Mouse (Mus musculus) gastrocnemius, adult 18-20 months (tissue): Measurements from ENCODE around the gene Strn3. TPM values are rescaled to one million over a fixed set of nuclear protein-coding genes. Genes with fewer than 3 reads are reported as not detected.

Experiments used
- DNase-seq: peaks from one replicate; pipeline ENCODE4 v3.0.0; 2021; ENCODE audit warnings: low spot score
- long read RNA-seq, 2 experiments: library from polyadenylated mRNA; stranded (forward); transcript quantifications; one replicate each; pipeline ENCODE4 v2.0.0; 2021
- total RNA-seq, 2 experiments: library from RNA; stranded (reverse); gene quantifications; 2 replicates each; pipeline ENCODE4 v1.2.3; 2021

Strn3 gene
- 100 to 1,000 TPM; 148 to 171 TPM for total RNA-seq
- long read RNA-seq, experiment 1, transcript Strn3-202 (16 exons, 2,791 nt): major isoform, 357 of 438 reads
- long read RNA-seq, experiment 1, partial matches to known transcripts: 12 of 438 reads
- long read RNA-seq, experiment 1, other reads (novel, unspliced or antisense): 69 of 438 reads
- long read RNA-seq, experiment 2, transcript Strn3-202 (16 exons, 2,791 nt): major isoform, 222 of 280 reads
- long read RNA-seq, experiment 2, partial matches to known transcripts: 14 of 280 reads
- long read RNA-seq, experiment 2, other reads (novel, unspliced or antisense): 44 of 280 reads

GRCm38 (mm10) chr12:51691845-51692632, at the start of gene Strn3:
TSS of gene Strn3 (minus strand) at chr12:51691897.
- DNase-seq: peak; percentile 96

- DNase-seq: no peak
These were observed 45.1 kb upstream of the Strn3 start for GRCm38 (mm10) chr12:51736807-51737206.

- no peak for DNase-seq
These were observed 44.7 kb upstream of the Strn3 start for GRCm38 (mm10) chr12:51736381-51736780.

GRCm38 (mm10) chr12:51735840-51736271, 44.2 kb upstream of the Strn3 start:
- no peak for DNase-seq

- DNase-seq: no peak
These were observed 43.0 kb upstream of the Strn3 start for GRCm38 (mm10) chr12:51734605-51735211.

- no peak for DNase-seq
These were observed 38.1 kb upstream of the Strn3 start for GRCm38 (mm10) chr12:51729827-51730226.

GRCm38 (mm10) chr12:51729058-51729457, 37.4 kb upstream of the Strn3 start:
- peak; percentile 61 for DNase-seq

- DNase-seq: no peak
These were observed 30.1 kb upstream of the Strn3 start for GRCm38 (mm10) chr12:51721836-51722235.

- DNase-seq: no peak
These were observed 26.9 kb upstream of the Strn3 start for GRCm38 (mm10) chr12:51718617-51719016.

- DNase-seq: no peak
These were observed 21.0 kb upstream of the Strn3 start for GRCm38 (mm10) chr12:51712685-51713084.

- DNase-seq: no peak
These were observed 18.5 kb upstream of the Strn3 start for GRCm38 (mm10) chr12:51710154-51710553.

- DNase-seq: no peak
These were observed 18.0 kb upstream of the Strn3 start for GRCm38 (mm10) chr12:51709741-51710140.

GRCm38 (mm10) chr12:51708941-51709686, 17.4 kb upstream of the Strn3 start:
- DNase-seq: no peak

- DNase-seq: no peak
These were observed 15.1 kb upstream of the Strn3 start for GRCm38 (mm10) chr12:51706673-51707235.

GRCm38 (mm10) chr12:51705778-51706177, 14.1 kb upstream of the Strn3 start:
- DNase-seq: no peak

GRCm38 (mm10) chr12:51704572-51704971, 12.9 kb upstream of the Strn3 start:
- no peak for DNase-seq

GRCm38 (mm10) chr12:51703859-51704258, 12.2 kb upstream of the Strn3 start:
- DNase-seq: no peak

GRCm38 (mm10) chr12:51701723-51702122, 10.0 kb upstream of the Strn3 start:
- no peak for DNase-seq

- no peak for DNase-seq
These were observed 8.1 kb upstream of the Strn3 start for GRCm38 (mm10) chr12:51699623-51700393.

GRCm38 (mm10) chr12:51696157-51696556, 4.5 kb upstream of the Strn3 start:
- no peak for DNase-seq
